Mouse (Mus musculus): ENCODE measurements around the gene Polr3c.
"Not testable (repeated sequence)": the region's sequence is repeated elsewhere in the genome, so short reads cannot be mapped to it uniquely, and the experiment has no call there.

Gene Polr3c

DNA sequence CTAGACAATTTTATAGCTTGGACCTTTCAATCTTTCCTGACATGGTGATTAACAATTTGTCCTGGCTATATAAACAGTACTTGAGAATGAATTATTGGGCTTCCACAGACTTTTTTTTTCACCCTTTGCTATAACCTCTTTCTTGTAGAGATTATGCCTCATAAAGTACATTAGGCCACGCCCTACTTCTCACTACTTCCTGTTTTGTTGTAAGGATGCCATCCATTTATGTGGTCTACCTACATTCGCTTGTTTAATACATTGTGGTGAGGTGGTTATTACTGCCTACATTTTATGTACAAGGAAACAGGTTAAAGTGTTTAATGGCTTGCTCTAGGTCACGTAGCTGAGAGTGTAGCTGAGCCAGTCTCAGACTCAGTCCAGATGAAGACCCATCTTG is 52.3 kb downstream of the Polr3c start:
- DNase-seq (ENCODE audit: low spot score) = no peak

DNA sequence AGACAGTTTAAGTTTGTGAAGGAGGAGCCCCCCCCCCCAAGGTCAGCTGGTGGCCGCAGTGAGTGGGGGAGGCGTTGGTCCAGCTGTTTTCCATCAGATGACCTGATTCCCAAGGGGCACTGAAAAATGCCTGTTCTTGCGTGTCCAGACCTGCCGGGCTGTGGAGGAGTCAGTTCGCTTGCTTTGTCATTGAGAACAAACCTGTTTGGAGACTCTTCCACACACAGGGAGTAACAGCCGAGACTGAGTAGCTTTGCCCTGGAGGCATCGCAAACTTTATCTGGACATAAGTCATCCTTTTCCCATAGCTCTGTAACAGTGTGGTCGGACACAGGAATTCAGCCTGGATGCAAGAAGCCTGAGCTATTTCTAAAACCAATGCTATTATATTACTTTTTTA is 53.0 kb downstream of the Polr3c start:
- no peak for DNase-seq (ENCODE audit: low spot score)

DNA sequence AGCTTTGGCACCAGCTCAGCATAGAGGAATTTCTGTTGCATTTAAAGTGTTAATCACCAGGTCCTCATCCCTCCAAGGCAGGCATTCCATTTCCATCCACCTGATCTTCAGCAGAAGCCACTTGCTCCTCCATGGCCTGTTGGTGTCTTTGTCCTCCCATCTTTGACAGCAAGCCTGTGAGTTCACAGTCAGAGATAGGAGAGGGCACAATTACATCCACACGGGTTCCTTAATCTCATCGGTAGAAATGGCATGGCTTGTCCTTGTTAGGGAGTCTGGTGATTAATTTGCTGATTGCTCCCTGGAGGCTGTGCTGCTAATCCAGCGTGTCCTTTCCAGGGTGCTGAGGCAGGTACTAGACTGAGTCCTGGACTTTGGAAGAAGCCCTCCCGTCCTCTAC is 53.9 kb downstream of the Polr3c start:
- no peak for DNase-seq (ENCODE audit: low spot score)

DNA sequence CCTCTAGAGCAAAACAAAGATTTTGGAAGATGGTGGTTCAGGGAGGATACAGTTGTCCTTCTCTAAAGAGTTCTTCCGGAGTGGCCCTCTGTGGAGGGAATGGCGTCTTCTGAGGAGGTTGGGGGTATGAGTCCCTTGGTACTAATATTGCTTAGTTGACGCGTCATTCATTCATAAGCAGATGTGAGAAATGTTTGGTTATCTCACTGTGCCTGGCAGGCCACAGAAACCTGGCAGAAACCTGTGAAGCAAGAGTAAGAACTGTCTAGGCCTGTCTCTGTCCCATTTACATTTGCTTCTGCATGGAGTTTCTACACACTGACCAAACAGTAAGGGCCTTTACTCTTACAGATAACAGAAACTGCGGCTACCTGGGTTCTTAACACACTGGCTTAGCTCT is 55.9 kb downstream of the Polr3c start:
- no peak for DNase-seq (ENCODE audit: low spot score)

DNA sequence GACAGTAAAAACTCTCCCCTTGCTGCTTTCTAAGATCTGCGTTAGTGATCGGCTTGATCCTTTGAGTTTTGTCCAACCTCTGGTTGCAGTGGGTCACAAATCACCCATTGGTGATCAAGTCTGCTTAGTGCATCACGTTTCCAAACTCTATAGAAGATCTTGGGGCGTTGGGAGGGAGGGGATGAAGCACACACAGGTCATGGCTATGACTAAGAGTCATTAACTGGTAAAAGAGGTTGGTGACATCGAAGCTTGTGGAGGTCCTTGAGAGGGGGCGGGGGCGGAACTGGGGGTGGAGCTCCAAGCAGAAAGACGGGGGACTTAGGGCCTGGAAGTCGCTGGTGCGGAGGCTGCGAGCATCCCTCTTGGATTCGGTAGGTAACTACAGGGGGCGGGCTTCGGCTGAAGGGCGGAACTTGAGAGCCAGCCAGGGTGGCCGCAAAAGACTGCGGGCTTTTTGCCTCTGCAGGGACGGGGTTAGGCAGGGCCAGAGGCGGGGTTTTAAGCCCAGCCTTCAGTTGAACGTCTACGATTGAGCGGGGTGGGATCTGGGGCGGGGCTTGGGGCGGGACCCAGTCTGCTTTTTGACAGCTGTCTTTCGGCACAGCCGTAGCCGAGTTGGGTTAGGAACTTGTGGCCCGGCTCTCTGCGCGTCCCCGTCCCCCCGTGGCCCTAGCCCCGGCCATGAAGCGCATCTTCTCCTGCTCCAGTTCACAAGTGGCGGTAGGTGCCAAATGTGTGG is 57.5 kb downstream of the Polr3c start, which contains the start of gene Ankrd35:
Gene Ankrd35 (plus strand): TSS at position 405 of the 742 bp plus-strand sequence.
- DNase-seq (ENCODE audit: low spot score) = peak; percentile 47

DNA sequence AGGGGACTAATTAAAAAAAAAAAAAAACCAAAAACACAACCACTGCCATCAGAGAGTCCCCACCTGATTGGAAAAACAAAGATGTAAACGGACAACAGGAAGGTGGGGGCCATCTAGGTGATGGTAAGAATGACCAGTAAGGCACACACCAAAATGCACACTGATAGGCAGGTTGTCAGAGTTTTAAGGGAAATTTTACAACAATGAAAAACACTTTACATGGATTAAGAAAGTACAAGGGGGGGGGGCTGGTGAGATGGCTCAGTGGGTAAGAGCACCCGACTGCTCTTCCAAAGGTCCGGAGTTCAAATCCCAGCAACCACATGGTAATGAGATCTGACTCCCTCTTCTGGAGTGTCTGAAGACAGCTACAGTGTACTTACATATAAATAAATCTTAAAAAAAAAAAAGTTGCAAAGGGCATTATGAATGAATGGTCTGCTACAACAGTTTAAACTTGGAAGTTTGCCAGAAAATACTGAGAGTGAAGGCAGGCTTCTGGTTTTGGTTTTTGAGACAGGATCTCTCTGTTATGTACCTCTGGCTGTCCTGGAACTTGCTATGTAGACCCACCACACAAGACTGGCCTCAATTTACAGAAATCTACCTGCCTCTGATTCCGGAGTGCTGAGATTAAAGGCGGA is 58.9 kb downstream of the Polr3c start:
- DNase-seq (ENCODE audit: low spot score) = no peak

DNA sequence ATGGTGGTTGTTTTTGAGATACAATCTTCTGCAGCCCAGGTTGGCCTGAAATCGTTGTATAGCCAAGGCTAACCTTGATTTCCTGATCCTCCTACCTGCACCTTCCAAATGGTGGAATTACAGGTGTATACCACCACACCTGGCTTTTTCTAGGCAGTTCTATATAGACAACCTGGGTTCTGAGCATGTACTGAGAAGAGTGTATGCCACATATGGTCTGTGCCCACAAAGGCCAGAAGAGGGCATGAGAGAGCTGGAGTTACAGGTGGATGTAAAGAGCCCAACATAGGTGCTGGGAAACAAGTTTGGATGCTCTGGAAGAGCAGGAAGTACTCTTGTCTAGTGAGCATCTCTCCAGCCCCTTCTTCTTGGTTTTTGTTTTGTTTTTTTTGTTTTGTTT is 60.1 kb downstream of the Polr3c start:
- no peak for DNase-seq (ENCODE audit: low spot score)

DNA sequence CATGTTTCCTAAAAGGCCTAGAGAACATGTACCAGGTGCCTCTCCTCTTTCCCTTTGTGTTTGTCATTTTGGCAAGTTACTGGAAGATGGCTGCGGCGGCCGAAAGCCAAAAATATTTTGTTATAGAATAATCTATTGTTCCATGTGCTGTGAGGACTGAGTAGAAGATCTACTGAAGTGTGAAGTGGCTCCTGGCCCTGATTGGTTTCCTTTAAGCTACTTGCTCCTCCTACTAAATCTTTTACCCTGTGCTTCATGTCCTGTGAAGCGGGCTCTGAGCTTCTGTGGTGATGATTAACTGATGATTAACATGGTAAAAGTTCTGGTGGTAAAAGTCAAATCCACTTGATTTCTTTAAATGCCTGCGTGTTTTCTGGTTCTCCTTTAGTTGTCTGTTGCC is 60.5 kb downstream of the Polr3c start:
- no peak for DNase-seq (ENCODE audit: low spot score)

DNA sequence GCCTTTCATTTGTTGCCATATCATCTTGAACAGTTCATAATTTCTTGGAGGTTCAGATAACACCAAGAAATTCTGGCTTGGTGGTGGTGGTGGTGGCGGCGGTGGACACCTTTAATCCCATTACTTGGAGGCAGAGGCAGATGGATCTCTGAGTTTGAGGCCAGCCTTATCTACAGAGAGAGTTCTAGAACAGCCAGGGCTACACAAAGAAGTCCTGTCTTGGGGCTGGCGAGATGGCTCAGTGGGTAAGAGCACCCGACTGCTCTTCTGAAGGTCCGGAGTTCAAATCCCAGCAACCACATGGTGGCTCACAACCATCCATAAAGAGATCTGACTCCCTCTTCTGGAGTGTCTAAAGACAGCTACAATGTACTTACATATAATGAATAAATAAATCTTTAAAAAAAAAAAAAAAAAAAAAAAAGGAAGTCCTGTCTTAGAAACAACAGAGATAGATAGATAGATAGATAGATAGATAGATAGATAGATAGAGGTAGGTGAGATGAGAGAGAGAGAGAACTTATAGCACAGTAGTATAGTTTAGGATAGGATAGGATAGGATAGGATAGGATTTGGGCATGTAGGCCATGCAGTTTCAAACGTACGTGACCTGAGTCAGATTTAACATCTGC is 61.6 kb downstream of the Polr3c start:
- DNase-seq (ENCODE audit: low spot score) = not testable (repeated sequence)

DNA sequence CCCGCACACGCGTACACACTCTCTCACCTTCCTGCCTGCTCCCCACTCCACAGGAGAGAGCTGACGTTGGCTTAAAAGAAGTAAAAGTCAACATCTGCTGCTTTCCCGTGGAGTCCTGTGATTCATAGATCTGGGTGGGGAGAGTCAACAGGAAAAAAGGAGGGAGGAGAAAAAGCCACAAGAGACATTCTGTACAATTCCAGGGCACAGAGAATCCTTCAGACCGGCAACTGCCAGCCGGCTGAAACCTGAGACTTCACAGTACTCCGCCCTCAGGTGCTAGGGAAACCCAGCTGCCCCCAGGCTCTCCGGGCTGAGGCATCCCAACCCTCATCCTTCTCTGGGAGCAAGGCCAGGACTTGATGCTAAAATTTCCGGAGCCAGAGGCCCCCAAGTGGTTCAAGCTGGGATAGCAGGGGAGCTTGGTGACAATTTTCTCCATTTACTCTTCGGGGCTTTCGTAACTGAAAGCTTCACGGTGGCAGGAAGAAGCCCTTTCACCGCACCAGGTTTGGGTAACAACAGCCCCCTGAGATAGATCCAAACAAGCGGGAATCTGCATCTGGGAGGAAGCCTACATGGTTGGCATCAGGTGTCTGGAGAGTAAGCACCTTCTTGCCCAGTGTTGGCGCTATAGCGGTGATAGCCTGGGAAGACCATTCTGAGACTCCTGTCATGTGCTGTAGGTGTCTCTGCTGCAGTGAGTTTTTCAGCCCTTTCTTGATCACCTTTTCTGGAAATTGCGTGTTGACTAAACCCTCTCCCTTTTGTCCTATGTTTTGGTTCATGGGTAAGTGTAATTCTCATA is 63.8 kb downstream of the Polr3c start:
- peak; percentile 67 for DNase-seq (ENCODE audit: low spot score)

DNA sequence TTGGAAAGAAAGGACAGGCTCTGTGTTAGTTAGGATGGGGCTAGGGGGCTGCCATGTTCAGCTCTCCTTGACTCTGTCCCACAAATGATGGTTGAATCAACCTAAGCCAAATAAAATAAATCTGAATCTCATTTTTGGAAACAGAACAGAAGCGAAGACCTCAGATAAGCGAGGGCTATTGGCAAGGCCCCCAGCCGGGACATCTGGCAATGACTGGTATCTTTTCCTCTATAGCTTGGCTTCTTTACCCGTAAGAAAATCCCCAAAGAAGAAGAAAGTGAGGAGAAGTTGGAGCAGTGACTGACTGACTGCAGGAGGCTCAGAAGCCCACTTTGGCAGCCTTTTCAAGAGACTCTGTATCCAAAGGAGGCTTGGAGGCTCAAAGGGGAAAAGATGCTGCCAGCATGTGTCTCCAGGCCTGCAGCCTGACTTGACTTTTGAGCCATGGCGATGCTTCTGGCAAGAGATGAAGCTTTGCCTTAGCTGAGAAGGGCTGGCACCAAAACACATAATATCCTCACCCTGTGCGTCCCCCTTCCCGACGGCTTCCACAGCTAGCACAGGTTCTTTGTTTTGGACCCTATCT is 64.6 kb downstream of the Polr3c start:
- DNase-seq (ENCODE audit: low spot score) = no peak

Data from left cerebral cortex, adult 11 months (tissue).